In the genomic region with DNA sequence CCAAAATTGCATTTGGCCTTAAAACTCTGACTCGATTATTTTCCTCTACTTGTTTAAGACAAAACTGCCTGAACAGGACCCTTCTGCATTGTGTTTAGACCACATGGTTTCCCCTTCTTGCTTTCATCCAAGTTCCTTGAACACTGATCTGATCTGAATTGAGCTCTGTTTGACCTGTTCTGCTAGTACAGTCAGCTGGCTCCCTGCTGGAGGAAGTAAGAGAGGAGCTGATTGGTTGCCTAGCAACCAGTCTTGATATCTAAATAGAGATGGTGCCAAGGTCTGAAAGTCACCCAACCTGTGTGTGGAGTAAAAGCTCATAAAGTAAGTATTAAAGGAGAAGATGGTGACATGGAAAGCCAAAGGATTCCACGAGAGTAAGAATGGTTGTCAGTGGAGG, we compare ENCODE assay signal across 10 mouse cellular contexts. TPM values are rescaled to one million over a fixed set of nuclear protein-coding genes. Genes with fewer than 3 reads are reported as not detected.
A peak's percentile ranks its signal among the peaks of the same experiment; 100 is the strongest.
DNase-seq lines count a peak whose midpoint lies in the region; ATAC-seq lines count a peak whose summit lies in the region.
"Had no signal": no experiment of that assay in that cellular context is flagged by ENCODE, and none has a peak within 500 bp of the region (broad histone marks: within the 10 kb centered on the region; RNA-seq: fewer than 3 reads in every experiment).

No protein-coding gene starts in this region.

- ATAC-seq in activated CD4-positive, CD25-positive, alpha-beta regulatory T cell, adult 4 months = peak; percentile 33
- ATAC-seq in megakaryocyte, adult 5-6 weeks (ENCODE audit: poor library complexity, severe bottlenecking) = no peak
- ATAC-seq: midbrain, embryonic 13.5 days had no signal

- DNase-seq in kidney, adult 9 months = peak; percentile 42
- no peak for DNase-seq in kidney, adult 18-20 months
- peak; percentile 79 for DNase-seq in CD4-positive, CD25-positive, alpha-beta regulatory T cell, adult 2 months (ENCODE audit: low read depth, low spot score)
- DNase-seq in lung, postnatal 36 days = peak; percentile 84
- DNase-seq in cerebellum, postnatal 36 days = no peak
- no peak for DNase-seq in layer of hippocampus, postnatal 25 days (ENCODE audit: extremely low spot score in 1 of 2, low spot score in 1 of 2)
- DNase-seq: gastrocnemius, postnatal 14 days had no signal

RNA-seq across cellular contexts. Expression of a gene that starts 2.0 kb away (rescaled TPM):
- polyA plus RNA-seq in activated CD4-positive, CD25-positive, alpha-beta regulatory T cell, adult 4 months (2017; shearing (Covaris generic)) = 10 to 100 TPM in 1 of 2 experiments, 1 to 10 TPM in 1; 9.8 to 16.4 TPM
- 4.4 and 4.6 TPM in 2 replicates for total RNA-seq in megakaryocyte, adult 5-6 weeks (2015)
- 4.6 and 5.2 TPM in 2 replicates for total RNA-seq in megakaryocyte, adult 5-6 weeks (2017)
- total RNA-seq in layer of hippocampus, postnatal 25 days (2021) = 1 to 10 TPM; 4.3 to 4.6 TPM

RNA-seq across cellular contexts. Expression of a gene that starts 16.9 kb away (rescaled TPM):
- polyA plus RNA-seq in activated CD4-positive, CD25-positive, alpha-beta regulatory T cell, adult 4 months (2017; shearing (Covaris generic)) = 1 to 10 TPM; 3.5 to 5.9 TPM
- 0.21 TPM in 1 of 2 replicates, not detected in the other for total RNA-seq in megakaryocyte, adult 5-6 weeks (2015)
- 0.24 and 0.26 TPM in 2 replicates for total RNA-seq in megakaryocyte, adult 5-6 weeks (2017)
- total RNA-seq in layer of hippocampus, postnatal 25 days (2021) = 1 to 10 TPM in 1 of 2 experiments, under 1 TPM in 1; 0.49 to 1.1 TPM

RNA-seq across cellular contexts. Expression of a gene that starts 31.6 kb away (rescaled TPM):
- polyA plus RNA-seq in activated CD4-positive, CD25-positive, alpha-beta regulatory T cell, adult 4 months (2017; shearing (Covaris generic)) = 100 to 1,000 TPM; 269 to 282 TPM
- total RNA-seq in megakaryocyte, adult 5-6 weeks (2015) = 86.6 and 94.4 TPM in 2 replicates
- 141 and 142 TPM in 2 replicates for total RNA-seq in megakaryocyte, adult 5-6 weeks (2017)
- total RNA-seq in layer of hippocampus, postnatal 25 days (2021) = 1 to 10 TPM in 1 of 2 experiments, under 1 TPM in 1; 0.89 to 1.9 TPM

RNA-seq across cellular contexts. Expression of a gene that starts 37.6 kb away (rescaled TPM):
- polyA plus RNA-seq in activated CD4-positive, CD25-positive, alpha-beta regulatory T cell, adult 4 months (2017; shearing (Covaris generic)) = 10 to 100 TPM; 17.1 to 18.9 TPM
- 2.2 and 3.4 TPM in 2 replicates for total RNA-seq in megakaryocyte, adult 5-6 weeks (2015)
- 2.5 and 6.5 TPM in 2 replicates for total RNA-seq in megakaryocyte, adult 5-6 weeks (2017)
- under 1 TPM; 0.76 to 0.80 TPM for total RNA-seq in layer of hippocampus, postnatal 25 days (2021)

RNA-seq across cellular contexts. Expression of a gene that starts 39.8 kb away (rescaled TPM):
- 1 to 10 TPM; 6.8 to 7.1 TPM for polyA plus RNA-seq in activated CD4-positive, CD25-positive, alpha-beta regulatory T cell, adult 4 months (2017; shearing (Covaris generic))
- 4.4 and 5.8 TPM in 2 replicates for total RNA-seq in megakaryocyte, adult 5-6 weeks (2015)
- 8.4 and 10.4 TPM in 2 replicates for total RNA-seq in megakaryocyte, adult 5-6 weeks (2017)
- total RNA-seq in layer of hippocampus, postnatal 25 days (2021) = 10 to 100 TPM; 22.4 to 26.1 TPM

Comparison
In these comparisons a context has a peak if more than half of its experiments do, and no peak if none do; other contexts are left out.
1. DNase-seq: peak in kidney, adult 9 months (single experiment), CD4-positive, CD25-positive, alpha-beta regulatory T cell, adult 2 months (single experiment) and lung, postnatal 36 days (single experiment); none in kidney, adult 18-20 months (single experiment), cerebellum, postnatal 36 days (0 of 2) and layer of hippocampus, postnatal 25 days (0 of 2).
2. RNA of a gene that starts 31.6 kb away (total RNA-seq): 86.6 to 142 TPM in megakaryocyte, adult 5-6 weeks; 0.89 to 1.9 TPM in layer of hippocampus, postnatal 25 days; every median in the first group is over 10 times any median in the second.